Comparison of ENCODE assay signal across 20 mouse cellular contexts in the genomic region with DNA sequence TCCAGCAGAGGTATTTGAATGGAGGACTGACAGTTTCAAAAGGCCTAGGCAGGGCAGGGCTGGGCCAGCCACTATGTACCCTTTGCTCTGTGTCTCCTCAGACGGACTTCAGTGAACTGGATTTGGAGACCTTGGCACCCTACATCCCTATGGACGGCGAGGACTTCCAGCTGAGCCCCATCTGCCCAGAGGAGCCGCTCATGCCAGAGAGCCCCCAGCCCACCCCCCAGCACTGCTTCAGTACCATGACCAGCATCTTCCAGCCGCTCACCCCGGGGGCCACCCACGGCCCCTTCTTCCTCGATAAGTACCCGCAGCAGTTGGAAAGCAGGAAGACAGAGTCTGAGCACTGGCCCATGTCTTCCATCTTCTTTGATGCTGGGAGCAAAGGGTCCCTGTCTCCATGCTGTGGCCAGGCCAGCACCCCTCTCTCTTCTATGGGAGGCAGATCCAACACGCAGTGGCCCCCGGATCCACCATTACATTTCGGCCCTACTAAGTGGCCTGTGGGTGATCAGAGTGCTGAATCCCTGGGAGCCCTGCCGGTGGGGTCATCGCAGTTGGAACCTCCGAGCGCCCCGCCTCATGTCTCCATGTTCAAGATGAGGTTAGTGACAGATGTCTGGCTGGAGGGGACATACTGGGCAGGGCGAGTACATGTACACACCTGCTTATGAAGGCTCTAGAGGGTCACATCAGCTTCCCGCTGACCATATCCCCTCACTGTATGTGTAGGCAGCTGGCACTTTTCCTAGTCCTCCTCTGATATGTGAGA.
DNase-seq lines count a peak whose midpoint lies in the region; ATAC-seq and TF ChIP-seq lines count a peak whose summit lies in the region.
"Had no signal": no experiment of that assay in that cellular context is flagged by ENCODE, and none has a peak within 500 bp of the region (broad histone marks: within the 10 kb centered on the region; RNA-seq: fewer than 3 reads in every experiment).

No protein-coding gene starts in this region.

- intact Hi-C loops in heart, postnatal 10 days (cut with DNase I), result no loop called here

- H3K9ac ChIP-seq in liver, postnatal 0 days (replicated peaks), result no peak overlapping the region
- H3K9ac ChIP-seq in midbrain, postnatal 0 days (replicated peaks; ENCODE audit: low read length, poor library complexity, severe bottlenecking), result no peak overlapping the region
- no peak overlapping the region for H3K9ac ChIP-seq in kidney, embryonic 14.5 days (ENCODE audit: low read depth, low read length)
- H3K9ac ChIP-seq: embryonic facial prominence, embryonic 13.5 days; forebrain, embryonic 13.5 days; hindbrain, embryonic 15.5 days had no signal

- TF ChIP-seq CTCF in liver, postnatal 0 days (IDR thresholded peaks at IDR 0.05; ENCODE audit: low read depth), result no peak
- TF ChIP-seq CTCF in midbrain, postnatal 0 days (IDR thresholded peaks at IDR 0.05), result no peak

- WGBS in liver, postnatal 0 days (ENCODE audit: insufficient replicate concordance), result 86% methylated on average over 19 of the region's 19 CpGs
- WGBS in midbrain, embryonic 10.5 days, result 94% methylated on average over 19 of the region's 19 CpGs
- 96% methylated on average over 19 of the region's 19 CpGs for WGBS in midbrain, postnatal 0 days
- WGBS in limb, embryonic 10.5 days, result 96% methylated on average over 19 of the region's 19 CpGs
- 93% methylated on average over 19 of the region's 19 CpGs for WGBS in kidney, embryonic 14.5 days

- peak; percentile 88 for DNase-seq in heart, adult 11 months
- no peak for DNase-seq in heart, postnatal 10 days
- DNase-seq in liver, postnatal 0 days, result peak; percentile 10
- DNase-seq in liver, result no peak
- DNase-seq in midbrain, embryonic 10.5 days (ENCODE audit: low spot score), result peak; percentile 7
- no peak for DNase-seq in midbrain, postnatal 0 days (ENCODE audit: low spot score)
- DNase-seq in limb, embryonic 10.5 days (ENCODE audit: low spot score), result peak; percentile 24
- DNase-seq: adrenal gland, postnatal 14 days; cerebellum, adult 11-12 months; cerebellum, adult 9-10 months; cerebellum, postnatal 25 days; gastrocnemius, postnatal 14 days; heart, postnatal 14 days had no signal

- no peak overlapping the region for H3K27ac ChIP-seq in liver, postnatal 0 days (ENCODE audit: low read depth)
- no peak overlapping the region; the same call in 1 of the 2 replicates for H3K27ac ChIP-seq in midbrain, embryonic 10.5 days (replicated peaks)
- H3K27ac ChIP-seq in midbrain, postnatal 0 days (ENCODE audit: low read depth, low read length), result no peak overlapping the region
- H3K27ac ChIP-seq in limb, embryonic 10.5 days, result no peak overlapping the region
- no peak overlapping the region for H3K27ac ChIP-seq in kidney, embryonic 14.5 days (ENCODE audit: low read depth, low read length)
- H3K27ac ChIP-seq: embryonic facial prominence, embryonic 13.5 days; forebrain, embryonic 13.5 days; hindbrain, embryonic 15.5 days had no signal

- H3K4me2 ChIP-seq in liver, postnatal 0 days (ENCODE audit: low read depth, low read length), result no peak overlapping the region
- H3K4me2 ChIP-seq in midbrain, postnatal 0 days (ENCODE audit: low read depth, low read length, poor library complexity, severe bottlenecking), result no peak overlapping the region
- H3K4me2 ChIP-seq in kidney, embryonic 14.5 days (replicated peaks; ENCODE audit: low read depth, low read length), result no peak overlapping the region
- H3K4me2 ChIP-seq: embryonic facial prominence, embryonic 13.5 days; forebrain, embryonic 13.5 days; hindbrain, embryonic 15.5 days had no signal

- H3K27me3 ChIP-seq in liver, postnatal 0 days (ENCODE audit: insufficient read depth, low read length), result no peaks in the 10 kb centered on the region
- no peaks in the 10 kb centered on the region for H3K27me3 ChIP-seq in midbrain, embryonic 10.5 days (ENCODE audit: low read depth, poor library complexity, severe bottlenecking)
- H3K27me3 ChIP-seq in midbrain, postnatal 0 days (ENCODE audit: insufficient read depth, low read length), result no peaks in the 10 kb centered on the region
- H3K27me3 ChIP-seq in limb, embryonic 10.5 days (ENCODE audit: low read depth, poor library complexity, severe bottlenecking), result no peaks in the 10 kb centered on the region
- no peaks in the 10 kb centered on the region for H3K27me3 ChIP-seq in kidney, embryonic 14.5 days (ENCODE audit: control insufficient read depth, insufficient read depth, low read length)
- H3K27me3 ChIP-seq: CH12.LX; forebrain, embryonic 13.5 days; hindbrain, embryonic 15.5 days; Patski had no signal

- peaks cover 58% of the 10 kb centered on the region for H3K36me3 ChIP-seq in liver, postnatal 0 days (replicated peaks; ENCODE audit: insufficient read depth, low read length)
- H3K36me3 ChIP-seq in midbrain, embryonic 10.5 days, result no peaks in the 10 kb centered on the region
- H3K36me3 ChIP-seq in midbrain, postnatal 0 days (ENCODE audit: insufficient read depth, low read length), result no peaks in the 10 kb centered on the region; the same call in 1 of the 2 replicates
- no peaks in the 10 kb centered on the region for H3K36me3 ChIP-seq in limb, embryonic 10.5 days
- H3K36me3 ChIP-seq in kidney, embryonic 14.5 days (ENCODE audit: control insufficient read depth, insufficient read depth, low read length), result no peaks in the 10 kb centered on the region
- H3K36me3 ChIP-seq: embryonic facial prominence, embryonic 13.5 days; hindbrain, embryonic 15.5 days had no signal

- no peak for ATAC-seq in liver, postnatal 0 days
- ATAC-seq in midbrain, postnatal 0 days (ENCODE audit: low FRiP score), result no peak
- ATAC-seq in kidney, embryonic 14.5 days (ENCODE audit: low FRiP score, low TSS enrichment), result no peak
- ATAC-seq: activated CD4-positive, CD25-positive, alpha-beta regulatory T cell, adult 4 months; forebrain, embryonic 13.5 days; Patski had no signal

- H3K4me3 ChIP-seq in liver, postnatal 0 days (ENCODE audit: low read depth, low read length), result no peak overlapping the region
- no peak overlapping the region for H3K4me3 ChIP-seq in midbrain, embryonic 10.5 days
- H3K4me3 ChIP-seq in midbrain, postnatal 0 days (ENCODE audit: low read depth, low read length), result no peak overlapping the region
- no peak overlapping the region for H3K4me3 ChIP-seq in limb, embryonic 10.5 days
- H3K4me3 ChIP-seq in kidney, embryonic 14.5 days (ENCODE audit: low read length), result no peak overlapping the region
- H3K4me3 ChIP-seq: embryonic facial prominence, embryonic 13.5 days; forebrain, embryonic 13.5 days; hindbrain, embryonic 15.5 days had no signal

- H3K9me3 ChIP-seq in liver, postnatal 0 days (ENCODE audit: low read length), result no peaks in the 10 kb centered on the region
- no peaks in the 10 kb centered on the region for H3K9me3 ChIP-seq in midbrain, embryonic 10.5 days (replicated peaks)
- H3K9me3 ChIP-seq in midbrain, postnatal 0 days (ENCODE audit: low read length), result no peaks in the 10 kb centered on the region
- no peaks in the 10 kb centered on the region for H3K9me3 ChIP-seq in limb, embryonic 10.5 days (replicated peaks)
- H3K9me3 ChIP-seq in kidney, embryonic 14.5 days (ENCODE audit: control insufficient read depth, low read length), result no peaks in the 10 kb centered on the region
- H3K9me3 ChIP-seq: embryonic facial prominence, embryonic 13.5 days; forebrain, embryonic 13.5 days; hindbrain, embryonic 15.5 days had no signal

- no peaks in the 10 kb centered on the region for H3K4me1 ChIP-seq in liver, postnatal 0 days (ENCODE audit: insufficient read depth)
- no peaks in the 10 kb centered on the region for H3K4me1 ChIP-seq in midbrain, embryonic 10.5 days
- no peaks in the 10 kb centered on the region for H3K4me1 ChIP-seq in midbrain, postnatal 0 days (ENCODE audit: insufficient read depth, low read length)
- peaks cover 10% of the 10 kb centered on the region; the same call in 1 of the 2 replicates for H3K4me1 ChIP-seq in limb, embryonic 10.5 days
- H3K4me1 ChIP-seq in kidney, embryonic 14.5 days (ENCODE audit: control insufficient read depth, insufficient read depth, low read length), result no peaks in the 10 kb centered on the region
- H3K4me1 ChIP-seq: embryonic facial prominence, embryonic 13.5 days; forebrain, embryonic 13.5 days had no signal

- TF ChIP-seq EP300 in liver, postnatal 0 days (IDR thresholded peaks at IDR 0.05; ENCODE audit: low read depth), result no peak

Comparison
In these comparisons a context has a peak if more than half of its experiments do, and no peak if none do; other contexts are left out.
1. DNase-seq: peak in heart, adult 11 months (single experiment), liver, postnatal 0 days (single experiment), midbrain, embryonic 10.5 days (single experiment) and limb, embryonic 10.5 days (single experiment); none in heart, postnatal 10 days (0 of 2), liver (single experiment) and midbrain, postnatal 0 days (single experiment).